Mouse (Mus musculus) gastrocnemius, postnatal 10 days (tissue): ENCODE results near the gene Apoh. TPM values are rescaled to one million over a fixed set of nuclear protein-coding genes. Genes with fewer than 3 reads are reported as not detected.

Experiments
- DNase-seq: peaks from one replicate; pipeline ENCODE4 v3.0.0; 2021; ENCODE audit warnings: mixed read lengths
- total RNA-seq, 2 experiments: library from RNA; stranded (reverse); gene quantifications; 2 replicates each; pipeline ENCODE4 v1.2.3; 2021

The Apoh gene
- total RNA-seq, 2 experiments from 2014 or later, result 1.1 to 2.5 TPM

- DNase-seq, result no peak
Observed at GRCm38 (mm10) chr11:108333583-108334379, 9.4 kb upstream of the Apoh start.

- no peak for DNase-seq
Observed at GRCm38 (mm10) chr11:108334658-108335057, 8.5 kb upstream of the Apoh start.

DNA sequence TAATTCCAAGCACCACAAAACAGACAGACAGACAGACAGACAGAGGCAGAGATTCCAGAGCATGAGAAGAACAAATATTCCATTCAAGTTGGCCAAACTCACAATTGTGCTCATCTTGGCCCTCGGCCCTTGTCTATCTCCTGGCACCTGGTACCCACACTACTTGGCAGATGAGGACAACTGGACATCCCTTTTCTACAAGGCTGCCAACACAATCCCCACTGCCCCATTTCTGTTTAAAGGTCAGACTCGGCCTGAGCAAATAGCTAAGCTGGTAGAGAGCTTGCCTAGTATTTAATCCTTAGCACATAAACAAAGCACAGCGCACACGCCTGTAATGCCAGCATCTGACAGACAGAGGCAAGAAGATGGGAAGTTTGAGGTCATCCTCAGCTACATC lies 7.6 kb upstream of the Apoh start:
- no peak for DNase-seq

GRCm38 (mm10) chr11:108336445-108336844 lies 6.7 kb upstream of the Apoh start:
- DNase-seq, result peak; percentile 15

GRCm38 (mm10) chr11:108340293-108340692 lies 2.9 kb upstream of the Apoh start:
- no peak for DNase-seq

GRCm38 (mm10) chr11:108341783-108342182 lies 1.4 kb upstream of the Apoh start:
- no peak for DNase-seq

GRCm38 (mm10) chr11:108343789-108344462 lies 772 bp downstream of the Apoh start, which contains the start of gene Prkca:
TSS of gene Prkca (minus strand) at chr11:108343928.
- DNase-seq, result peak; percentile 96

- no peak for DNase-seq
Observed at GRCm38 (mm10) chr11:108344759-108345158, 1.6 kb downstream of the Apoh start.

DNA sequence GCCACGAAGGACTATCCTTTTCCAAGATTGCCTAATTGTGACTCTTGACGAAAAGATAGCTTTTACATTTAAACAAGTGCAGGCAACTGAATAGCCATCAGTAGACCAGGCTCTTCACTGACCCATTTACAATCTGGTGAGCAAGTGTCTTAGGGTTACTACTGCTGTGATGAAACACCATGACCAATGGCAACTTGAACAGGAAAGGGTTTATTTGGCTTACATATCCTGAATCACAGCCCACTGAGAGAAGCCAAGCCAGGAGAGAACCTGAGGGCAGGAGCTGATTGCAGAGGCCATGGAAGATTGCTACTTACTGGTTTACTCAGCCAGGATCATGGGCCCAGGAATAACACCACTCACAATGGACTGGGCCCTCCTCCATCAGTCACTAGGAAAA lies 2.2 kb downstream of the Apoh start:
- no peak for DNase-seq

- no peak for DNase-seq
Observed at GRCm38 (mm10) chr11:108350799-108351198, 7.6 kb downstream of the Apoh start.

DNA sequence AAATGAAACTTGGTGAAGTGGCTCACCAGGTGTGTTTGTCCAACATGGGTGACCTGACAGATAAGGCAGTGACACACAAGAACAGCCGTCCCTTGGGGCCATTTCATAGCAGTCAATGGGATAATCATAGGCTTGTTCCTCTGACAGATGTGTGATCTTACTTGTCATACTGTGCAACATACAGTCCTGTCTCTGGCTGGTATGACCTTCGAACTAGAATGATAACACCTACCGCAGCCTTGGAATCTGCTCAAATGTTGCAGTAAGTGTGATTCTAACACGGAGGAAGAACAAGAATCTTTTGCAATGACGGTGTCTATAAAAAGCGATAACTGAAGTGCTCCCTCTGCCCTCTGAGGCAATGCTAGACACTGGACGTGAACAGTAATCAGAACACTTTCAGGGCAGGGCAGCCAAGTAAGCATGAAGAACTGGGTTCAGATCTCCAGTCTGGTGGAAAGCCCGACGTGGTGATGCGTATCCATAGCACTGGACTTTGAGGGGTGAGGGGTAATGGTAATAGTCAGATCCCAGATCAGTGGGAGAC lies 9.8 kb downstream of the Apoh start:
- DNase-seq, result no peak

DNA sequence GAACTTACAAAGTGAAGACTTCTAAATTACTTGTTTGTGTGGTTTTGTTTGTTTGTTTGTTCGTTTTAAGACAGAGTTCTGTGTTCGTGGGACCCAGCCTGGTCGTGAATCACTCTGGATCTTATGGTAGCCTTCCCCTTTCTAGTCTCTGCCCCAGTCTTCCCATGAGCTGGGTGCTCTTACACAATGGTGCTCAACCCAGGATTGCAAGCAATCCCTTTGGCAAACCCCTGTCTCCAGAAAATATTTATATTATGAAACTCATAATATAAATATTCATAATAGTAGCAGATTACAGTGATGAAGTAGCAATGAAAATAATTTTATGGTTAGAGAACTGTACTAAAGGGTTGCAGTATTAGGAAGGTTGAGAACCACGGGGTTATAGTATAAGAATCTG lies 12.9 kb downstream of the Apoh start:
- DNase-seq, result no peak

GRCm38 (mm10) chr11:108358911-108359310 lies 15.8 kb downstream of the Apoh start:
- DNase-seq, result no peak

- no peak for DNase-seq
Observed at GRCm38 (mm10) chr11:108360983-108361382, 17.8 kb downstream of the Apoh start.

DNA sequence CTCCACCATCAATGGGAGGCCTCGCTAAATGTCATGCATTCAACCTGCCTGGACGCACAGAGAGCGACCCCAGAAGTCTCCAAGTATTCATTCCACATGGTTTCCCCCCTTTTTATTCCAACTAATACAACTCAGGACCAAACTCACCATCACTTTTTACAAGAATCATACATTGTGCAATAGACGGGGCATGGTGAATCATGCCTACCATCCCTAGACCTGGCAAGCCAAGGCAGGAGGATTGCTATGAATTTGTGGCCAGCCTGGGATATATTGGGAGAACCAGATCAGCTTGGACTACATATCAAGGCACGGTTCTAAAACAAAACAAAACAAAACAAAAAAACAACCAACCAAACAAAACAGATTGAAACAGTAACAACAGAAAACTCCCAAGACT lies 19.8 kb downstream of the Apoh start:
- DNase-seq, result no peak

DNA sequence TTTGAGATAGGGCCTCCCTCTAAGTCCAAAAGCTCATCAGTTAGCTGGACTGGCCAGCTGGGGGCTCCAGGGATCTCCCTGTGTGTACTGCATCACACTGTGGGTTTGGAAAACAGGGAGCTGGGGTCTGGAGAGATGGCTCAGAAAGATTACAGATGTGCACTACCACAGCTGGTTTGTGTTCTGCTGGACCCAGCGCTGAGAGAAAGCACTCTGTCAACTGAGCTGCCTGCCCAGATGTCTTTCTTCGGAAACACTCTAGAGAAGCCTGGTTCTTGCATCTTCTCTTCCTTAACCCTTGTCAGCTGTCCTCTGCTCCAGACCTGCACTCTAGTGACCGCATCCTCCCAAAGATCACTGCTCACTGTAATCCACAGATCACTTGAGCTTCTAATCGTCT lies 20.8 kb downstream of the Apoh start:
- no peak for DNase-seq

DNA sequence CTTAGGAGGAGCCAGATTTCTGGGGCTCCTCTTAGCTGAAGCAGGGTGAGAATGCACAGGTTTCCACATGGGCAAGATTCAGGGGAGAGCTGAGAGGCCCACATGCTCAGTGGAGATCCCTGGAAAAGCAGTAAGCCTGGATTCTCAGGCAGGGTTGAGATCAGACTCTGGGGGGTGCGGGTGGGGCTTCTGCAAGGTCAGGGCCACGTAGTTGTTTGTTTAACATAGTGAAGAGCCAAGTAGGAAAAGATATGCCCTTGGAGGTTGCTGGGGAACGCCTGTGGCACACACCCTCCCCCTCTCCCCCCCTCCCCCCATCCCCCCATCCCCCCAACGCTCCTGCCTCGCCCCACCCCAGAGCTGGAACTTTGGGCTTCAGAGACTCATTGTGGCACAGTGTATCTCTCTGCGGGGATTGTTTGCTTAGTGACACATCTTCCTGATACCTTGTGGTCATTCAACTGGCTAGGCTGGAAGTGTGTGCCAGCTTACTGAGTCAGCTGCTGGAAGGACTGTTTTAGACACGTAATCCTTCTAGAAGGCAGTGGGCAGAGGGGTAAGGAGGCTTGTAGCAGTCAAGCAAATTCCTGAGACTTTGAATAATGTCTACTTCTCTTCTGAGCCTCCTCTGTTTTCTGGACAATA lies 21.9 kb downstream of the Apoh start:
- no peak for DNase-seq

GRCm38 (mm10) chr11:108365600-108365999 lies 22.4 kb downstream of the Apoh start:
- DNase-seq, result no peak

DNA sequence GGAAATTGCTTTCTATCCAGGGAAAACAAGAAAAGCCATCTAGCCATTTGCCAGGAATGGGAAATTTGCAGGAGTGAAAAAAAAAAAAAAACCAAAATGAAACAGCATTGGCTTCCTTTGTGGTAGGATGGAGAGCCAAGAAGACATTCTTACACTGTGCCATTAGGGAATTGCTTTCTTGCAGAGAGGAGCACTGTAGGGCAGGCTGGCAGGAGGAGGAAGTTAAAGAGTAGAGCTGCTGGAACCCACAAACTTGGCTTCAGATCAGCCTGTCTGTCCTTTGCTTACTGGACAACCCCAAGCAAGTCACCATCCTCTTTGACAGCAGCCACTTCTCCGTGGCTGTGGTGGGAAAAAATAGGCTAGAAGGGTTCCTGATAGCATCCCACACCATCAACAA lies 23.9 kb downstream of the Apoh start:
- DNase-seq, result no peak

DNA sequence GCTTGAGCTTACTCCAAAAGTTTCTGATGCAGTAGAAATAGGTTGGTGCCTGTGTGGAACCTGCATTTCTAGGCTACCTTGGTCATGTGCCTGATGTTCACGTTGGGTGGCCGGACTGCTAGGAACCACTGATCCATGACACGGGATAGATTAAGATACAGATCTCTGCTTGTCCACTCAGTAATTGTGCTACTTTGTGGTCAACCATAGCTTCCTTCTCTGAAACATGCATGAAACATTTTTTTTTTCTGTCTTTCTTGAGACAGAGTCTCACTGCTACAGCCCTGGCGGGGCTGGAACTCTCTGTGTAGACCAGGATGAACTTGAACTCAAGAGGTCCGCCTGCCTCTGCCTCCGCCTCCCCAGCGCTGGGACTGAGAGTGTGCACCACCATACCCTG lies 33.7 kb downstream of the Apoh start:
- DNase-seq, result no peak

DNA sequence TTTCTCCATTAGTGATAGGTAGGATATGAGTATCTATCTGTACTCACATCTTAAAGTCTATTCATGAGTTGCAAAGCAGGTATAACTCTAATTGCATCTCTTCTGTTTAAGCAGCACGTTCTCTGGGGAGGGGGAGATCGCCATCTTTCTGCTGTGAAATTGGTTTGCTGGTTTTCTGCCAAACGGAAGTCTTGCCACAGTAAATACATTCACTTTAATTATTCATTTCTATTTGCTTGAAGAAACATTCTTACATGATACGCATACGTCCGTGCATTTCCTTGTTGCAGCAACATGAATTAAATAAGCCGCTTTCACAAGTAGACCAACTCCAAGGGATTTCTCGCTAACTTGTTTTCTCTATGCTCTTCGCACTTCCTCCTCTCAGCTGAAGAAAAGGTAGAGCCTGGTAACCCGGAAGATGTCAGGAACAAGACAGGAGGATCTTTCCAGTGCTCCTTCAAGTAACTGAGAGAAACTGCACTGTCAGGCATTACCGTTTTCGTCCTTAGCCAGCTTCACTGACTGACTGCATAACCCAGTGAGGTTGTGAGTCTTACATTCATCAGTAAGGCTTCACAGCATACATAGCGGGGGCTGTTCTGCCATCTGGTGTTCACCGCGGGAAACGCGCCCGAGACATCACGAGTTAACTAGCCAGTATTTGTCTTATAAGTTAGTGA lies 34.7 kb downstream of the Apoh start:
- DNase-seq, result peak; percentile 77

DNA sequence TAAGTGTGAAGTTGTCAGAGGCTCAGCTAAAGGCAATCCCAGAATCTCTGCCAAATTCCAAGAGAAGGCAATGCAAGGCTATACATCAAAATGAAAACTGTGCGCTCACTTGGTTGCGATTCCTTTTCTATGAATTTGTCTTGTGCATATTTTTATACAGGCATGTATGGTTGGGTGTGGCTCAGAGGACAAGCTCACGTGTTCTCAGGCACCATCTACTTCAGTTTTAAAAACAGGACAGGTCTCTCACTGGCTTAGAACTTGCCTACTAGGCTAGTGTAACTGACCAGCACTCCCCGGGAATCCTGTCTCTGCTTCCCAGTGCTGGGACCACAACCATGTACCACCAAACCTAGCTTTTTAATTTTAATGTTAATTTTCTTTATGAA lies 35.2 kb downstream of the Apoh start:
- DNase-seq, result no peak
